Mouse (Mus musculus) left cerebral cortex, postnatal 10 days (tissue): Measurements from ENCODE around the gene C330021F23Rik. TPM values are rescaled to one million over a fixed set of nuclear protein-coding genes. Genes with fewer than 3 reads are reported as not detected.

ENCODE experiments used
- DNase-seq, 2 experiments: peaks; one replicate each; pipeline ENCODE4 v3.0.0; 2021 to 2022; ENCODE audit warnings: low spot score in 2 of 2, mixed read lengths in 1 of 2; ENCODE audit errors: extremely low spot score in 1 of 2
- intact Hi-C: fragments of 180-260 bp; cut with DNase I; formaldehyde crosslinking; loops from one replicate; pipeline ENCODE4 v1.15.1; 2025
- total RNA-seq, 2 experiments: library from RNA; stranded (reverse); gene quantifications; 2 replicates each; pipeline ENCODE4 v1.2.3; 2021

The C330021F23Rik gene
- total RNA-seq, 2 experiments from 2014 or later: not detected

DNA sequence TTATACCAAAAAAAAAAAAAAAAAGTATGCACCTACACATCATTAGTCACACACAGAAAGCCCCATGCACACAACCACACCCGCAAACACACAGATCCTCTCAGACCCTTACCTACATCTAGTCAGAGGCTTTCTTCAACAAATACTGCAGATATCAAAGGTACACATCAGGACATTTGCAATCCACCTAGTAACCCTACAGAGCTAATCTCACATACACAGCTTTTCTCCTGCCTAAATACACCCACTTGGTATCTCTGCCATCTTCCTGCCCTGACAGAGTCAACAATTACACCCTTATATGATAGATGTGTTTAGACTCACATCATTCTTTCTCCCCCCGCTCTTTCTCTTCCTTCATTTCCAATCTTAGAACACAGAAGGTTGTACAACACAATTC lies 18.7 kb downstream of the C330021F23Rik start:
- DNase-seq: no peak
- intact Hi-C loops: no loop called here

- DNase-seq: no peak
- intact Hi-C loops: no loop called here
Measured at GRCm38 (mm10) chr8:3586993-3587390, 19.2 kb downstream of the C330021F23Rik start, which contains the start of gene Camsap3. Camsap3 (plus strand) TSS chr8:3587293.

- DNase-seq: peak; percentile 55 to 76
- intact Hi-C loops: no loop called here
Measured at GRCm38 (mm10) chr8:3587391-3588257, 19.8 kb downstream of the C330021F23Rik start.

DNA sequence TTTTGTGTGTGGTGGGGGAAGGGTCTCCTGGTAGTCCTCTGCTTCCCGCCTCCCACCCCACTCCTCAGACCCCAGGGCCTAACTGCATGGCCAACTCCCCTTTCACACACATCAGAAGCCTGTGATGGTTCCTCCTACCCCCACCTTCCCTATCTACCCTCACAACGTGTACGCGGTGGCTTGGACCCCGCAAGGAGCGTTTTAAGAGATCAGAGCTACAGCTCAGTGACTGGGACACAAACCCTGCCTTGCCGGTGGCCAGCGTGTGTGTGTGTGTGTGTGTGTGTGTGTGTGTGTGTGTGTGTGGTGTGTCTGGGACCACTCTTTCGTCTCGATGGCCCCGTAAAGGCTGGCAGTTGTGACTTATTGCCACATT lies 20.5 kb downstream of the C330021F23Rik start:
- no peak for DNase-seq
- intact Hi-C loops: no loop called here

GRCm38 (mm10) chr8:3593470-3593869 lies 25.7 kb downstream of the C330021F23Rik start:
- DNase-seq: no peak
- intact Hi-C loops: no loop called here

DNA sequence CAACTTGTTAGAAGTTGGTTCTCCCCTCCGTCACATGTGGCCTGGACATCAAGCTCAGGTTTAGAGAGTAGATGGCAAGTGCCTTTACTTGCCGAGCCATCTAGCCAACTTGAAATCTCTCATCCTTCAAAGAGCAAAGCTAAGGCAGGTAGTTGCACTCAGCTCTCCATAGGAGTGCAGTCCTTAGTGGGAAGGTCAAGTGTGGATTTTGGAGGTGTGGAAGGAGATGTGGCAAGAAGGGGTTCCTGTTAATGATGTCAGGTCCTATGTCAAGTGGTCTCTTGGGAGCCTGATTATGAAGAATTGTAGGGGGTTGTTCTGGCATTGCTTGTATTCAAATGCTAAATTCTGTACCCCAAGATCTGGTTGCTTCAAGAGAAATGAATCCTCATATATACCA lies 26.7 kb downstream of the C330021F23Rik start:
- intact Hi-C loops: no loop called here
- no peak for DNase-seq

GRCm38 (mm10) chr8:3598054-3598453 lies 30.3 kb downstream of the C330021F23Rik start:
- no peak for DNase-seq

DNA sequence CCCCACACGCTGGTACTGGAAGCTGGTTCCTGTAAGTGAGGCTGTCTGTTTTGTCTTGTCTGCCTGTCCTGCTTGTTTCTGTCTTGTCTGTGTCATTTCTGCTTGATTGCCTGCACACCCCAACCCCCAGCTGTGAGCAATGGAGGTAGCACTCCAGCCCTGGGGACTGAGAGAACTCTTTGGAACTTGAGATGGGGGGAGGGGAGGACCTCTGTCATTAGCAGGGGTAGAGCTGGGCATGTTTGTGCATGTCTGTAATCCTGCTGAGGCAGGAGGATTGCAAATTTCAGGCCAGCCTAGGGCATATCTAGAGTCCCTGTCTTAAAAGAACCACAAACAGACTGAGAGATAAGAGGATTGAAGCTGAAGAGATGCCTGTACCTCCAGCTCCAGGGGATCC lies 31.4 kb downstream of the C330021F23Rik start:
- no peak for DNase-seq
- intact Hi-C loops: no loop called here

More at GRCm38 (mm10) chr8:3598054-3598453, 30.3 kb downstream of the C330021F23Rik start:
- intact Hi-C loops: no loop called here

DNA sequence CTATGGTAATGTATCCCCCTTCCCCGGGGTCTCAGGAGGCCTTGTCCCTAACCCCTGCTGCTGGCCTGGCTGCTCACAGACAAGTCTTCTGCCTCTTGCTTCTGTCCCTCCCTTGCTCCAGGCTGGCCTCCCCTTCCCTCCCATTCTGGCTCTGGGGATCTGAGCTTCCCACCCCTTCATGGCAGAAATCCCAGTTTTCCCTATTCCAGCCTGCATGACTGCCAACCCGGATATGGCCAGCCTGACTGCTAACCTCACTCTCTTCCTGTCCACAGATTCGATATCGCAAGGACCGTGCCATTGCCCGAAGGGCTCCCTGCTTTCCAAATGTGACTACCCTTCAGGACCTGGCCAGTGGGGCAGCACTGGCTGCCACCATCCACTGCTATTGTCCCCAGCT lies 32.6 kb downstream of the C330021F23Rik start:
- intact Hi-C loops: no loop called here
- DNase-seq: no peak

DNA sequence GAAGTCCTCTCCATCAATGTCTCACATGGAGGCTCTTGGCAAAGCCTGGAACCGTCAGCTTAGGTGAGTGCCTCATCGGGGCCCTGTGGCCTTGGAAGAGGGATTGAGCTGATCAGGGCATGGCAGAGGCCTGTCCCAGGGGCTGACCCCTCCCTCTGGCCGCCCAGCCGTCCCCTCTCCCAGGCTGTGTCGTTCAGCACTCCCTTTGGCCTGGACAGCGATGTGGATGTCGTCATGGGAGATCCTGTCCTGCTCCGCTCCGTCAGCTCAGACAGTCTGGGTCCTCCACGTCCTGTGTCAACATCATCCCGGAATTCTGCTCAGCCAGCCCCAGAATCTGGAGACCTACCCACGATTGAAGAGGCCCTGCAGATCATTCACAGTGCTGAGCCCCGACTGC lies 35.6 kb downstream of the C330021F23Rik start:
- intact Hi-C loops: no loop called here
- no peak for DNase-seq

- DNase-seq: peak in 1 of 2 experiments; percentile 55
- intact Hi-C loops: no loop called here
Measured at GRCm38 (mm10) chr8:3606593-3606992, 38.8 kb downstream of the C330021F23Rik start.

- intact Hi-C loops: no loop called here
- no peak for DNase-seq
Measured at GRCm38 (mm10) chr8:3607822-3608221, 40.0 kb downstream of the C330021F23Rik start.

- intact Hi-C loops: no loop called here
- DNase-seq: no peak
Measured at GRCm38 (mm10) chr8:3609046-3609815, 41.4 kb downstream of the C330021F23Rik start.

- intact Hi-C loops: loop anchor here (5.0 kb wide), 1 partner anchor 77 kb away; no protein-coding TSS in a partner anchor
- DNase-seq: no peak
Measured at GRCm38 (mm10) chr8:3609816-3610150, 42.0 kb downstream of the C330021F23Rik start.

DNA sequence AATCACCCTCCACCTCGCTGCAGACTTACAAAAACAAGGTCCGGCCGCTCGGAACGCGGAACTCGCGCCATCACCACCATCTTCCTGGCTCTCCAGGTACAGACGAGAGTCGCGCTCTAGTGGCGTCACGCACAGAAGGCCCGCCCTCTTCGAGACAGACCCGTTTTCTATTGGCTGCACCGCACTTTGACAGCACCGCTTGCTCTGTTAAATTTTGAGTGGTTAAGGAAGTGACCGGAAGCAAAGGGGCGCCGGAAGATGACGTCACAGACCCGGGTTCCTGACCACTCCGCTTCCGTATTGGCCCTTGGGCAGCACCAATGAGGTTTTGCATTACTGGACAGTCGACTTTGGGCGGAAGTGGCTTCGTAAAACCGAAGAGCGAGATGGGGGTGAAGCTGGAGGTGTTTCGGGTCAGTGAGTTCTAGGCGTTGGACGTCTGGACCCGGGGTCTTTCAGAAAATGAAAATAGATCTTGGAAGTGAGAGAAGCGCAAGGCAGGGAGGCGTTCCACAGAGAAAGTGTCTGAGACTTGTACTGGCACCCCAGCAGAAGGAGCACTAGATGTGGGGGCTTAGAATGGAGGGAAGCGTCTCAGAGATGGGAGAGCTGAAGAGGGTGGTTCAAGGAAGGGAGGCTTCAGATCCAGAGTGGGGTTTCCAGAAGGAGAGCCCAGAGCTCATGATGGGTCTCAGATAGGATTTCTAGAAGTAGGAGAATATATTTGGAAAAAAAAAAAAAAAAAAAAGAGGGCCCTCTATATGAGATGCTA lies 53.6 kb downstream of the C330021F23Rik start, which contains the start of the genes Xab2 and Pet100:
Xab2 (minus strand) TSS at position 118 of the 772 bp plus-strand sequence.
Pet100 (plus strand) TSS at position 350 of the 772 bp plus-strand sequence.
- intact Hi-C loops: no loop called here

GRCm38 (mm10) chr8:3622119-3622518 lies 54.3 kb downstream of the C330021F23Rik start:
- intact Hi-C loops: no loop called here
- DNase-seq: no peak

More for the DNA sequence above, 53.6 kb downstream of the C330021F23Rik start, which contains the start of the genes Xab2 and Pet100:
- peak; percentile 99 for DNase-seq

DNA sequence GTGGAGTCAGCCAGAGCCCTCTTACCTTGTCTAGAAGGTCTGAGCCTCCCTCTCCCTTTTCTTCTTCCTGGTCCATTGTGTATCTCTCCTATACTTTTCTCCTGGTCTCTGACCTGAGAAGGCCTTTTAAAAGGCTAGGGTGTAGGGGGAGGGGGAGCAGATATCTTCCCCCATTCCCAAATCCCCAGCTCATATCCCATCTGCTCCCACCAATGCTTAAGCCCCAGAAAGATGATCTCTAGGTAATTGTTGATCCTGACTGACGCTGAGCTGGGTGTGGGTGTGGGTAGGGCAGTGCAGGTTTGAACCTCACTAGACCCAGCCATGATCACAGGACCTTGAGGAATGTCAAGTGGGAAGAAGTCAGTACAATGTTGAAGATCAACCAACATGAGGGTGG lies 57.7 kb downstream of the C330021F23Rik start, which contains the start of gene Pcp2:
Pcp2 (minus strand) TSS at position 101 of the 400 bp plus-strand sequence.
- no peak for DNase-seq
- intact Hi-C loops: loop anchor here (5.0 kb wide), 1 partner anchor 47 kb away; the partner anchor contains the start of gene Fcor

DNA sequence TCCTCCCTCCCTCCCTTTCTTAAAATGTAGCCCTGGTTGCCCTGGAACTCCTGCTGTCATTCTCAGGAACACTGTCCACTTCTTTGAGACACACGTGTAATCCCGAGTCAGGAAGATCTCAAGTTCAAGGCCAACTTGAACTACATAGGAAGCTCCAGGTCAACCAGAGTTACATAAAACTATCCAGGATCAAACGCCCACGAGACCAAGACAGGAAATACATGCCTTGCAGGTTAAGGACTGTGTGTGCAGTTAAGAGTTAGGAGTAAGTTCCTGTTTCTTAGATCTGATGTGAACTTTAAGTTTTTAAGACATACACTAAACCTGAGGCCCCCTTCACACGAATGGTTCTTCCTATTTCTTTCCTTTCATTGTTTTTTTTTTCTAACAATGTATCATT lies 59.2 kb downstream of the C330021F23Rik start:
- no peak for DNase-seq
- intact Hi-C loops: loop anchor here (5.0 kb wide), 1 partner anchor 45 kb away; the partner anchor contains the start of gene Fcor

- intact Hi-C loops: loop anchor here (5.0 kb wide), 1 partner anchor 44 kb away; the partner anchor contains the start of gene Fcor
- DNase-seq: no peak
Measured at GRCm38 (mm10) chr8:3628014-3628413, 60.2 kb downstream of the C330021F23Rik start.
